Mouse (Mus musculus): ENCODE data around the gene Bcl2l11.

- TF ChIP-seq POLR2A (IDR thresholded peaks at IDR 0.05; ENCODE audit: insufficient read depth, low read length), result no peak
- no peak for TF ChIP-seq CTCF (IDR thresholded peaks at IDR 0.05; ENCODE audit: low read depth, low read length)
Measured at GRCm38 (mm10) chr2:128174604-128175342, 48.9 kb downstream of the Bcl2l11 start.
